Mouse (Mus musculus): ENCODE measurements around the gene Fry. TPM values are rescaled to one million over a fixed set of nuclear protein-coding genes. Genes with fewer than 3 reads are reported as not detected.

The Fry gene
- total and polyA plus RNA-seq, 2 experiments from 2014 or later, result 62.6 to 129 TPM

- no peak for DNase-seq (ENCODE audit: low spot score)
- Histone ChIP-seq H3K4me3 (ENCODE audit: low read depth, low read length) (no peak overlapping the region), H3K9ac (replicated peaks; ENCODE audit: low read length, poor library complexity, severe bottlenecking) (no peak overlapping the region), H3K4me2 (ENCODE audit: low read depth, low read length, poor library complexity, severe bottlenecking) (no peak overlapping the region), H3K27ac (ENCODE audit: low read depth, low read length) (no peak overlapping the region), H3K36me3 (ENCODE audit: insufficient read depth, low read length) (peaks cover 79% of the 10 kb centered on the region), H3K27me3 (ENCODE audit: insufficient read depth, low read length) (no peaks in the 10 kb centered on the region), H3K4me1 (ENCODE audit: insufficient read depth, low read length) (no peaks in the 10 kb centered on the region), H3K9me3 (ENCODE audit: low read length) (no peaks in the 10 kb centered on the region; the same call in 1 of the 2 replicates)
- 72% methylated on average over 7 of the region's 7 CpGs for WGBS
- TF ChIP-seq CTCF (IDR thresholded peaks at IDR 0.05), result no peak
- no peak for ATAC-seq (ENCODE audit: low FRiP score)
Measured at GRCm38 (mm10) chr5:150390422-150390821, 272.0 kb downstream of the Fry start.

GRCm38 (mm10) chr5:150394645-150395044 lies 276.2 kb downstream of the Fry start:
- no peaks in the 10 kb centered on the region for H3K27me3 ChIP-seq (ENCODE audit: insufficient read depth, low read length)
- no peaks in the 10 kb centered on the region; the same call in 1 of the 2 replicates for H3K9me3 ChIP-seq (ENCODE audit: low read length)
- H3K4me1 ChIP-seq (ENCODE audit: insufficient read depth, low read length), result no peaks in the 10 kb centered on the region
- H3K27ac ChIP-seq (ENCODE audit: low read depth, low read length), result no peak overlapping the region
- WGBS, result 98% methylated on average over 6 of the region's 6 CpGs
- H3K4me2 ChIP-seq (ENCODE audit: low read depth, low read length, poor library complexity, severe bottlenecking), result no peak overlapping the region
- no peak for ATAC-seq (ENCODE audit: low FRiP score)
- no peak overlapping the region for H3K9ac ChIP-seq (replicated peaks; ENCODE audit: low read length, poor library complexity, severe bottlenecking)
- H3K36me3 ChIP-seq (ENCODE audit: insufficient read depth, low read length), result peaks cover 65% of the 10 kb centered on the region
- peak; percentile 48 for TF ChIP-seq CTCF (IDR thresholded peaks at IDR 0.05)
- H3K4me3 ChIP-seq (ENCODE audit: low read depth, low read length), result no peak overlapping the region
- DNase-seq (ENCODE audit: low spot score), result no peak

GRCm38 (mm10) chr5:150402832-150403447 lies 284.5 kb downstream of the Fry start:
- Histone ChIP-seq H3K4me3 (ENCODE audit: low read depth, low read length) (no peak overlapping the region), H3K9ac (replicated peaks; ENCODE audit: low read length, poor library complexity, severe bottlenecking) (no peak overlapping the region), H3K4me2 (ENCODE audit: low read depth, low read length, poor library complexity, severe bottlenecking) (no peak overlapping the region), H3K27me3 (ENCODE audit: insufficient read depth, low read length) (no peaks in the 10 kb centered on the region), H3K9me3 (ENCODE audit: low read length) (no peaks in the 10 kb centered on the region), H3K36me3 (ENCODE audit: insufficient read depth, low read length) (peaks cover 69% of the 10 kb centered on the region), H3K4me1 (ENCODE audit: insufficient read depth, low read length) (no peaks in the 10 kb centered on the region), H3K27ac (ENCODE audit: low read depth, low read length) (no peak overlapping the region)
- 26% methylated on average over 13 of the region's 13 CpGs for WGBS
- peak; percentile 35 for TF ChIP-seq CTCF (IDR thresholded peaks at IDR 0.05)
- DNase-seq (ENCODE audit: low spot score), result peak; percentile 10
- no peak for ATAC-seq (ENCODE audit: low FRiP score)

GRCm38 (mm10) chr5:150404867-150405266 lies 286.4 kb downstream of the Fry start:
- Histone ChIP-seq H3K4me3 (ENCODE audit: low read depth, low read length) (no peak overlapping the region), H3K9ac (replicated peaks; ENCODE audit: low read length, poor library complexity, severe bottlenecking) (no peak overlapping the region), H3K4me1 (ENCODE audit: insufficient read depth, low read length) (no peaks in the 10 kb centered on the region), H3K4me2 (ENCODE audit: low read depth, low read length, poor library complexity, severe bottlenecking) (no peak overlapping the region), H3K27ac (ENCODE audit: low read depth, low read length) (no peak overlapping the region), H3K36me3 (ENCODE audit: insufficient read depth, low read length) (peaks cover 55% of the 10 kb centered on the region), H3K27me3 (ENCODE audit: insufficient read depth, low read length) (no peaks in the 10 kb centered on the region), H3K9me3 (ENCODE audit: low read length) (no peaks in the 10 kb centered on the region)
- ATAC-seq (ENCODE audit: low FRiP score), result no peak
- TF ChIP-seq CTCF (IDR thresholded peaks at IDR 0.05), result no peak
- WGBS, result 77% methylated on average over 8 of the region's 8 CpGs
- DNase-seq (ENCODE audit: low spot score), result no peak

- Histone ChIP-seq H3K27ac (ENCODE audit: low read depth, low read length) (no peak overlapping the region), H3K4me3 (ENCODE audit: low read depth, low read length) (no peak overlapping the region), H3K9me3 (ENCODE audit: low read length) (no peaks in the 10 kb centered on the region), H3K4me2 (ENCODE audit: low read depth, low read length, poor library complexity, severe bottlenecking) (no peak overlapping the region), H3K9ac (replicated peaks; ENCODE audit: low read length, poor library complexity, severe bottlenecking) (no peak overlapping the region), H3K27me3 (ENCODE audit: insufficient read depth, low read length) (no peaks in the 10 kb centered on the region), H3K36me3 (ENCODE audit: insufficient read depth, low read length) (peaks cover 42% of the 10 kb centered on the region), H3K4me1 (ENCODE audit: insufficient read depth, low read length) (no peaks in the 10 kb centered on the region)
- ATAC-seq (ENCODE audit: low FRiP score) (no peak), DNase-seq (ENCODE audit: low spot score) (no peak)
- WGBS, result 88% methylated on average over 8 of the region's 8 CpGs
- TF ChIP-seq CTCF (IDR thresholded peaks at IDR 0.05), result no peak
Measured at GRCm38 (mm10) chr5:150408979-150409378, 290.5 kb downstream of the Fry start.

GRCm38 (mm10) chr5:150409451-150410045 lies 291.1 kb downstream of the Fry start:
- no peak for TF ChIP-seq CTCF (IDR thresholded peaks at IDR 0.05)
- Histone ChIP-seq H3K36me3 (ENCODE audit: insufficient read depth, low read length) (peaks cover 44% of the 10 kb centered on the region), H3K4me2 (ENCODE audit: low read depth, low read length, poor library complexity, severe bottlenecking) (no peak overlapping the region), H3K27ac (ENCODE audit: low read depth, low read length) (no peak overlapping the region), H3K9me3 (ENCODE audit: low read length) (no peaks in the 10 kb centered on the region), H3K27me3 (ENCODE audit: insufficient read depth, low read length) (no peaks in the 10 kb centered on the region), H3K4me1 (ENCODE audit: insufficient read depth, low read length) (no peaks in the 10 kb centered on the region), H3K9ac (replicated peaks; ENCODE audit: low read length, poor library complexity, severe bottlenecking) (no peak overlapping the region), H3K4me3 (ENCODE audit: low read depth, low read length) (no peak overlapping the region)
- 69% methylated on average over 15 of the region's 15 CpGs for WGBS
- DNase-seq (ENCODE audit: low spot score) (no peak), ATAC-seq (ENCODE audit: low FRiP score) (no peak)

All from midbrain, postnatal 0 days (tissue).